7 mouse cellular contexts compared by ENCODE assay signal in the genomic region with DNA sequence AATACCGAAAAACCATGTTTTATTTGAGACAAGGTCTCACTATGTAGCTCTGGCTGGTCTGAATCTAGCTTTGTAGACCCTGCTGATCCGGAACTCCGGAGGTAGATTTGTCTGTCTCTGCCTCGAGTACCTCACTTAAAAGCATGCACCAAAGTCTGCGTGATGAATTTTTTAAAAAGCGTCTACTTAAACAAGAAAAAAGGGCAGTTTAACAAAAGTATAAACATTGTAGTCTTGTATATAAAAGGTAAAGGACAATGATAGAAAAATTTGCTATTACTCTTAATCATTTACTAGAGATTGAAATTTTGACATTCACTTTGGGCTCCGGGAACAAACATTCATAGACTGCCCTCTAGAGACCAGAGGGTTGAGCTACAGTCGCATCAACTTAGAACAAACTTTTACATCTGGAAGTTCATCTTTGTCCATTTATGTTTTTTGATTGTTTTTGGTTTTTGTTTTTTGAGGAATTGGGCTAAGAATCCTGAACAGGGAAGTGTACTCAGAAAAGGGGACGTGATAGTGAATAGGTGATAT. TPM values are rescaled to one million over a fixed set of nuclear protein-coding genes. Genes with fewer than 3 reads are reported as not detected.
DNase-seq lines count a peak whose midpoint lies in the region; ATAC-seq lines count a peak whose summit lies in the region.

No protein-coding gene starts in this region.

- peaks cover 24% of the 10 kb centered on the region for H3K36me3 ChIP-seq in hindbrain, embryonic 10.5 days
- H3K36me3 ChIP-seq in liver, embryonic 13.5 days = peaks cover 10% of the 10 kb centered on the region
- H3K36me3 ChIP-seq in neural tube, embryonic 12.5 days = peaks cover 8% of the 10 kb centered on the region

- H3K27me3 ChIP-seq in hindbrain, embryonic 10.5 days (ENCODE audit: insufficient read depth, poor library complexity, severe bottlenecking) = peaks cover 36% of the 10 kb centered on the region
- peaks cover 36% of the 10 kb centered on the region for H3K27me3 ChIP-seq in liver, embryonic 13.5 days
- no peaks in the 10 kb centered on the region for H3K27me3 ChIP-seq in neural tube, embryonic 12.5 days (replicated peaks)

- 0 out of 2 replicates have a peak overlapping the region, but pooled peaks have one; percentile 83 for H3K27ac ChIP-seq in hindbrain, embryonic 10.5 days
- H3K27ac ChIP-seq in liver, embryonic 13.5 days = peak overlapping the region; percentile 71
- 0 out of 2 replicates have a peak overlapping the region, but pooled peaks have one; percentile 42 for H3K27ac ChIP-seq in neural tube, embryonic 12.5 days

- H3K9me3 ChIP-seq in hindbrain, embryonic 10.5 days = no peaks in the 10 kb centered on the region
- H3K9me3 ChIP-seq in liver, embryonic 13.5 days (replicated peaks) = no peaks in the 10 kb centered on the region
- H3K9me3 ChIP-seq in neural tube, embryonic 12.5 days = no peaks in the 10 kb centered on the region

- DNase-seq in 416B (ENCODE audit: low read depth) = peak; percentile 72
- peak; percentile 78 for DNase-seq in CD4-positive, CD25-positive, alpha-beta regulatory T cell, adult 2 months (ENCODE audit: low read depth, low spot score)
- peak; percentile 73 for DNase-seq in embryo, embryonic 11 days
- DNase-seq in hindbrain, embryonic 10.5 days (ENCODE audit: low spot score) = no peak
- DNase-seq in liver, embryonic 13.5 days = no peak
- DNase-seq in left cerebral cortex, adult 11 months (ENCODE audit: low spot score) = no peak

- H3K4me3 ChIP-seq in hindbrain, embryonic 10.5 days = peak overlapping the region; percentile 80
- H3K4me3 ChIP-seq in liver, embryonic 13.5 days (replicated peaks) = peak overlapping the region; percentile 73
- H3K4me3 ChIP-seq in neural tube, embryonic 12.5 days = peak overlapping the region; percentile 67

- peak overlapping the region; percentile 96 for H3K4me2 ChIP-seq in liver, embryonic 13.5 days
- peak overlapping the region; percentile 94 for H3K4me2 ChIP-seq in neural tube, embryonic 12.5 days (replicated peaks)

- H3K4me1 ChIP-seq in hindbrain, embryonic 10.5 days (replicated peaks) = peaks cover 23% of the 10 kb centered on the region
- peaks cover 22% of the 10 kb centered on the region for H3K4me1 ChIP-seq in liver, embryonic 13.5 days (replicated peaks)
- peaks cover 16% of the 10 kb centered on the region; the same call in 1 of the 2 replicates for H3K4me1 ChIP-seq in neural tube, embryonic 12.5 days

- WGBS in hindbrain, embryonic 10.5 days = 4% methylated on average over 9 of the region's 9 CpGs
- WGBS in liver, embryonic 13.5 days (ENCODE audit: insufficient replicate concordance) = under 1% methylated on average over 9 of the region's 9 CpGs
- WGBS in neural tube, embryonic 12.5 days = 3% methylated on average over 9 of the region's 9 CpGs

- H3K9ac ChIP-seq in liver, embryonic 13.5 days = peak overlapping the region; percentile 74
- H3K9ac ChIP-seq in neural tube, embryonic 12.5 days = peak overlapping the region; percentile 69

- ATAC-seq in liver, embryonic 13.5 days (ENCODE audit: low read depth) = no peak
- no peak for ATAC-seq in neural tube, embryonic 12.5 days (ENCODE audit: low FRiP score, low read depth)

RNA-seq across cellular contexts. Expression of a gene that starts 0.7 kb away (rescaled TPM):
- 11.1 and 14.6 TPM in 2 replicates for polyA plus RNA-seq in hindbrain, embryonic 10.5 days (2016; fragmentation: Nextera tagmentation; extraction: Ambion mirVana)
- 10.7 and 13.9 TPM in 2 replicates for polyA plus RNA-seq in liver, embryonic 13.5 days (2015; fragmentation: Nextera tagmentation; extraction: Ambion mirVana)
- 13.9 and 15.6 TPM in 2 replicates for polyA plus RNA-seq in neural tube, embryonic 12.5 days (2016; fragmentation: Nextera tagmentation; extraction: Ambion mirVana)

RNA-seq across cellular contexts. Expression of a gene that starts 21.5 kb away (rescaled TPM):
- polyA plus RNA-seq in hindbrain, embryonic 10.5 days (2016; fragmentation: Nextera tagmentation; extraction: Ambion mirVana) = 73.5 and 86.0 TPM in 2 replicates
- polyA plus RNA-seq in liver, embryonic 13.5 days (2015; fragmentation: Nextera tagmentation; extraction: Ambion mirVana) = 24.5 and 31.4 TPM in 2 replicates
- polyA plus RNA-seq in neural tube, embryonic 12.5 days (2016; fragmentation: Nextera tagmentation; extraction: Ambion mirVana) = 90.8 and 101 TPM in 2 replicates

RNA-seq across cellular contexts. Expression of a gene that starts 28.7 kb away (rescaled TPM):
- polyA plus RNA-seq in hindbrain, embryonic 10.5 days (2016; fragmentation: Nextera tagmentation; extraction: Ambion mirVana) = 2.6 and 3.5 TPM in 2 replicates
- 0.12 and 0.21 TPM in 2 replicates for polyA plus RNA-seq in liver, embryonic 13.5 days (2015; fragmentation: Nextera tagmentation; extraction: Ambion mirVana)
- polyA plus RNA-seq in neural tube, embryonic 12.5 days (2016; fragmentation: Nextera tagmentation; extraction: Ambion mirVana) = 7.9 and 8.3 TPM in 2 replicates

RNA-seq across cellular contexts. Expression of a gene that starts 29.5 kb away (rescaled TPM):
- polyA plus RNA-seq in hindbrain, embryonic 10.5 days (2016; fragmentation: Nextera tagmentation; extraction: Ambion mirVana) = 7.1 and 7.3 TPM in 2 replicates
- polyA plus RNA-seq in liver, embryonic 13.5 days (2015; fragmentation: Nextera tagmentation; extraction: Ambion mirVana) = 0.30 and 0.52 TPM in 2 replicates
- 2.4 and 3.7 TPM in 2 replicates for polyA plus RNA-seq in neural tube, embryonic 12.5 days (2016; fragmentation: Nextera tagmentation; extraction: Ambion mirVana)

RNA-seq across cellular contexts. Expression of a gene that starts 30.3 kb away (rescaled TPM):
- polyA plus RNA-seq in hindbrain, embryonic 10.5 days (2016; fragmentation: Nextera tagmentation; extraction: Ambion mirVana) = 91.0 and 109 TPM in 2 replicates
- polyA plus RNA-seq in liver, embryonic 13.5 days (2015; fragmentation: Nextera tagmentation; extraction: Ambion mirVana) = 61.1 and 71.9 TPM in 2 replicates
- 64.0 and 65.8 TPM in 2 replicates for polyA plus RNA-seq in neural tube, embryonic 12.5 days (2016; fragmentation: Nextera tagmentation; extraction: Ambion mirVana)

Comparison
In these comparisons a context has a peak if more than half of its experiments do, and no peak if none do; other contexts are left out.
1. DNase-seq: peak in 416B (single experiment), CD4-positive, CD25-positive, alpha-beta regulatory T cell, adult 2 months (single experiment) and embryo, embryonic 11 days (single experiment); none in hindbrain, embryonic 10.5 days (single experiment), liver, embryonic 13.5 days (single experiment) and left cerebral cortex, adult 11 months (single experiment).
2. Peak in every context shown above with its lines, with median percentiles within 50 percentile points of each other: H3K27ac ChIP-seq and H3K4me3 ChIP-seq.